Mouse (Mus musculus): ENCODE data around the gene Best1. TPM values are rescaled to one million over a fixed set of nuclear protein-coding genes. Genes with fewer than 3 reads are reported as not detected.

Gene Best1
- polyA plus RNA-seq, 1 experiment, result 0.09 TPM

- peak overlapping the region; percentile 22 for H3K4me3 ChIP-seq (ENCODE audit: insufficient read depth, poor library complexity, severe bottlenecking)
- H3ac ChIP-seq (ENCODE audit: control insufficient read depth, insufficient read length, low read depth), result peak overlapping the region; percentile 51
- no peaks in the 10 kb centered on the region for H3K79me3 ChIP-seq (ENCODE audit: low read depth)
- H3K79me2 ChIP-seq (ENCODE audit: control insufficient read depth, insufficient read depth), result no peaks in the 10 kb centered on the region
- H3K36me3 ChIP-seq (ENCODE audit: control insufficient read depth, insufficient read depth), result no peaks in the 10 kb centered on the region
- no peaks in the 10 kb centered on the region for H3K27me3 ChIP-seq (ENCODE audit: control insufficient read depth, insufficient read depth, insufficient read length)
- TF ChIP-seq CEBPB (IDR thresholded peaks at IDR 0.05; ENCODE audit: low read depth), result no peak
- TF ChIP-seq FOSL1 (IDR thresholded peaks at IDR 0.05; ENCODE audit: insufficient read depth, low read length, poor library complexity, severe bottlenecking), result no peak
- TF ChIP-seq USF1 (IDR thresholded peaks at IDR 0.05; ENCODE audit: low read depth), result no peak
- TF ChIP-seq MYOG (IDR thresholded peaks at IDR 0.05; ENCODE audit: control insufficient read depth, extremely low read depth, insufficient read length), result no peak
- no peak for TF ChIP-seq CTCF (IDR thresholded peaks at IDR 0.05; ENCODE audit: control insufficient read depth, insufficient read depth, insufficient read length)
These were observed 46.6 kb downstream of the Best1 start for GRCm38 (mm10) chr19:9954811-9955202.

DNA sequence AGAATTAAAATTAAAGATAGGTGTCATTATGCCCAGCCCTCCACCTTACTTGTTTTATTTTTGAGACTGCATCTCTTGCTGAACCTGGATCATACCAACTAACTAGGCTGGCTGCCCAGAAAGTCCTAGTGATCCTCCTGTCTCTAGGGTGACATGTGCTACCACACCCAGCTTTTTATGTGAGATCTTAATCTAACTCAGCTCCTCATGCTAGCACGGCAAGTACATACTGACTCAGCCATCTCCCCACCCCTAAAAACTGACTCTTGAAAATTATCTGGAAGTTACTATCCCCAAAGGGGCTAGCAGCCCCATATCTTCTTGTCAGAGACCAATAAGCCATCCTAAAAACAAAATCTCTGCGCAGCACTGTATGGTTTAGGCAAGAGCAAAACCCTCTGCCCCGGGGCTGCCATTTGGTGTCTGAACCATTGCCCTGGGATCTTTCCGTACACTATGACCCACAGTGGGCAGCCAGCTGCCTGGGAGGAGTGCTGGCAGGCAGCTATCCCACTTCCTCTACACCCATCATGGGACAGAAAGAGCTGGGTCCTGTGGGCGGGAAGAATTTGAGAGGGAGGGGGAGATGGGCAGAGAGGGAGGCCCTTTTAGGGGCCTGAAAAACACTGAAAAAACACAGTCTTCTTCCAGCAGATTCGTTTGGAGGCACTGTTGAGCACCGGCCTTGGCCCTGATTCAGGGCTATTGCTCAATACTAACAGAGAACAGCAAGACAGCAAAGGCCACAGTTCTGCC is 47.2 kb downstream of the Best1 start:
- H3K36me3 ChIP-seq (ENCODE audit: control insufficient read depth, insufficient read depth), result no peaks in the 10 kb centered on the region
- H3K79me2 ChIP-seq (ENCODE audit: control insufficient read depth, insufficient read depth), result no peaks in the 10 kb centered on the region
- H3ac ChIP-seq (ENCODE audit: control insufficient read depth, insufficient read length, low read depth), result no peak overlapping the region
- H3K4me3 ChIP-seq (ENCODE audit: insufficient read depth, poor library complexity, severe bottlenecking), result peak overlapping the region; percentile 22
- no peaks in the 10 kb centered on the region for H3K79me3 ChIP-seq (ENCODE audit: low read depth)
- no peaks in the 10 kb centered on the region for H3K27me3 ChIP-seq (ENCODE audit: control insufficient read depth, insufficient read depth, insufficient read length)
- TF ChIP-seq CEBPB (IDR thresholded peaks at IDR 0.05; ENCODE audit: low read depth) (peak; percentile 100), FOSL1 (IDR thresholded peaks at IDR 0.05; ENCODE audit: insufficient read depth, low read length, poor library complexity, severe bottlenecking) (no peak), MAX (IDR thresholded peaks at IDR 0.05) (peak; percentile 66)

- no peaks in the 10 kb centered on the region for H3K36me3 ChIP-seq (ENCODE audit: control insufficient read depth, insufficient read depth)
- H3K79me3 ChIP-seq (ENCODE audit: low read depth), result no peaks in the 10 kb centered on the region
- no peaks in the 10 kb centered on the region for H3K79me2 ChIP-seq (ENCODE audit: control insufficient read depth, insufficient read depth)
- H3K27me3 ChIP-seq (ENCODE audit: control insufficient read depth, insufficient read depth, insufficient read length), result no peaks in the 10 kb centered on the region
- H3K4me3 ChIP-seq (ENCODE audit: insufficient read depth, poor library complexity, severe bottlenecking), result no peak overlapping the region
- TF ChIP-seq MYOG (IDR thresholded peaks at IDR 0.05; ENCODE audit: control insufficient read depth, extremely low read depth, insufficient read length), result no peak
- no peak for TF ChIP-seq FOSL1 (IDR thresholded peaks at IDR 0.05; ENCODE audit: insufficient read depth, low read length, poor library complexity, severe bottlenecking)
- no peak for TF ChIP-seq CTCF (IDR thresholded peaks at IDR 0.05; ENCODE audit: control insufficient read depth, insufficient read depth, insufficient read length)
- no peak for TF ChIP-seq MAX (IDR thresholded peaks at IDR 0.05)
- no peak for TF ChIP-seq CEBPB (IDR thresholded peaks at IDR 0.05; ENCODE audit: low read depth)
- no peak for TF ChIP-seq MYOD1 (IDR thresholded peaks at IDR 0.05; ENCODE audit: control insufficient read depth, insufficient read length, low read depth)
- no peak for TF ChIP-seq USF1 (IDR thresholded peaks at IDR 0.05; ENCODE audit: low read depth)
- no peak overlapping the region for H3ac ChIP-seq (ENCODE audit: control insufficient read depth, insufficient read length, low read depth)
These were observed 48.5 kb downstream of the Best1 start for GRCm38 (mm10) chr19:9952912-9953311.

GRCm38 (mm10) chr19:9952390-9952789 is 49.0 kb downstream of the Best1 start:
- Histone ChIP-seq H3K27me3 (ENCODE audit: control insufficient read depth, insufficient read depth, insufficient read length) (no peaks in the 10 kb centered on the region), H3K4me3 (ENCODE audit: insufficient read depth, poor library complexity, severe bottlenecking) (no peak overlapping the region), H3K79me3 (ENCODE audit: low read depth) (no peaks in the 10 kb centered on the region), H3K36me3 (ENCODE audit: control insufficient read depth, insufficient read depth) (no peaks in the 10 kb centered on the region), H3K79me2 (ENCODE audit: control insufficient read depth, insufficient read depth) (no peaks in the 10 kb centered on the region), H3ac (ENCODE audit: control insufficient read depth, insufficient read length, low read depth) (no peak overlapping the region)
- TF ChIP-seq MYOG (IDR thresholded peaks at IDR 0.05; ENCODE audit: control insufficient read depth, extremely low read depth, insufficient read length) (no peak), FOSL1 (IDR thresholded peaks at IDR 0.05; ENCODE audit: insufficient read depth, low read length, poor library complexity, severe bottlenecking) (no peak), MAX (IDR thresholded peaks at IDR 0.05) (no peak), CEBPB (IDR thresholded peaks at IDR 0.05; ENCODE audit: low read depth) (no peak), USF1 (IDR thresholded peaks at IDR 0.05; ENCODE audit: low read depth) (no peak), CTCF (IDR thresholded peaks at IDR 0.05; ENCODE audit: control insufficient read depth, insufficient read depth, insufficient read length) (no peak), MYOD1 (IDR thresholded peaks at IDR 0.05; ENCODE audit: control insufficient read depth, insufficient read length, low read depth) (no peak)

GRCm38 (mm10) chr19:9946986-9947385 is 54.4 kb downstream of the Best1 start:
- TF ChIP-seq MYOD1 (IDR thresholded peaks at IDR 0.05; ENCODE audit: control insufficient read depth, insufficient read length, low read depth) (no peak), FOSL1 (IDR thresholded peaks at IDR 0.05; ENCODE audit: insufficient read depth, low read length, poor library complexity, severe bottlenecking) (no peak), MYOG (IDR thresholded peaks at IDR 0.05; ENCODE audit: control insufficient read depth, extremely low read depth, insufficient read length) (no peak), CEBPB (IDR thresholded peaks at IDR 0.05; ENCODE audit: low read depth) (no peak), MAX (IDR thresholded peaks at IDR 0.05) (no peak), CTCF (IDR thresholded peaks at IDR 0.05; ENCODE audit: control insufficient read depth, insufficient read depth, insufficient read length) (no peak), USF1 (IDR thresholded peaks at IDR 0.05; ENCODE audit: low read depth) (no peak)
- Histone ChIP-seq H3ac (ENCODE audit: control insufficient read depth, insufficient read length, low read depth) (no peak overlapping the region), H3K79me2 (ENCODE audit: control insufficient read depth, insufficient read depth) (no peaks in the 10 kb centered on the region), H3K79me3 (ENCODE audit: low read depth) (no peaks in the 10 kb centered on the region), H3K4me3 (ENCODE audit: insufficient read depth, poor library complexity, severe bottlenecking) (no peak overlapping the region), H3K27me3 (ENCODE audit: control insufficient read depth, insufficient read depth, insufficient read length) (no peaks in the 10 kb centered on the region), H3K36me3 (ENCODE audit: control insufficient read depth, insufficient read depth) (no peaks in the 10 kb centered on the region)

Data from C2C12 (cell line).